Mouse (Mus musculus) embryonic facial prominence, embryonic 11.5 days (tissue): Measurements from ENCODE around the gene Cacna1f. TPM values are rescaled to one million over a fixed set of nuclear protein-coding genes. Genes with fewer than 3 reads are reported as not detected.

Experiments
- ATAC-seq: fragments of 200-750 bp; cut with Nextera tagmentation; replicated peaks from 2 replicates; pipeline ENCODE4 v1.8.0; 2017; ENCODE audit warnings: low read depth; ENCODE audit not compliant: insufficient number of reproducible peaks, low FRiP score, low TSS enrichment
- DNase-seq: peaks from one replicate; pipeline ENCODE4 v3.0.0-alpha.2; 2015; ENCODE audit warnings: low spot score
- H3K27ac ChIP-seq: fragments of 300-500 bp; sonication (generic); replicated peaks from 2 replicates; pipeline ENCODE4 v1.5.1; 2014; ENCODE audit warnings: mild to moderate bottlenecking, low read depth, low read length, control low read depth
- H3K27me3 ChIP-seq: fragments of 300-500 bp; sonication (generic); 2 replicates; pipeline ENCODE4 v1.6.1; 2014; ENCODE audit warnings: mild to moderate bottlenecking, low read length, moderate library complexity, mixed read lengths; ENCODE audit not compliant: control insufficient read depth, insufficient read depth
- H3K36me3 ChIP-seq: fragments of 300-500 bp; sonication (generic); replicated peaks from 2 replicates; pipeline ENCODE4 v1.6.1; 2014; ENCODE audit warnings: low read depth, mild to moderate bottlenecking, low read length, moderate library complexity, mixed read lengths; ENCODE audit not compliant: control insufficient read depth, insufficient read depth
- H3K4me1 ChIP-seq: fragments of 300-500 bp; sonication (generic); 2 replicates; pipeline ENCODE4 v1.6.1; 2014; ENCODE audit warnings: low read length, mixed read lengths; ENCODE audit not compliant: control insufficient read depth, insufficient read depth
- H3K4me2 ChIP-seq: fragments of 300-500 bp; sonication (generic); 2 replicates; pipeline ENCODE4 v1.6.1; 2014; ENCODE audit warnings: low read depth, mild to moderate bottlenecking, control low read depth, low read length, moderate library complexity
- H3K4me3 ChIP-seq: fragments of 300-500 bp; sonication (generic); 2 replicates; pipeline ENCODE4 v1.5.1; 2014; ENCODE audit warnings: low read depth, low read length, control low read depth
- H3K9ac ChIP-seq: fragments of 300-500 bp; sonication (generic); replicated peaks from 2 replicates; pipeline ENCODE4 v1.6.1; 2014; ENCODE audit warnings: mild to moderate bottlenecking, control low read depth, low read length
- H3K9me3 ChIP-seq: fragments of 300-500 bp; sonication (generic); replicated peaks from 2 replicates; pipeline ENCODE4 v1.6.1; 2016; ENCODE audit warnings: mild to moderate bottlenecking, low read length, inconsistent platforms, mixed read lengths; ENCODE audit not compliant: control insufficient read depth
- WGBS: fragments of 180-500 bp; shearing (Covaris S2); extraction: QIAGEN DNeasy Blood & Tissue Kit; methylation state at CpG from one replicate; pipeline ENCODE4 v1.1.7; 2014; 5-methylcytosine and 5-hydroxymethylcytosine counted together
- polyA plus RNA-seq: library from polyadenylated mRNA; unstranded; fragments of >200 nt; fragmentation: Nextera tagmentation; extraction: Ambion mirVana; gene quantifications from 2 replicates; pipeline ENCODE4 v1.2.1, GENCODE M21; 2014

Gene Cacna1f
- not detected in 2 replicates for polyA plus RNA-seq

GRCm38 (mm10) chrX:7606783-7607182, at the start of gene Cacna1f:
Gene Cacna1f, plus strand, starts transcription at chrX:7607083.
- Histone ChIP-seq H3K9ac (no peak within 1 kb of the TSS), H3K36me3 (no peaks in the 10 kb centered on the region), H3K27ac (no peak within 1 kb of the TSS), H3K9me3 (no peaks in the 10 kb centered on the region), H3K4me3 (no peak within 1 kb of the TSS), H3K4me2 (no peak within 1 kb of the TSS), H3K4me1 (no peaks in the 10 kb centered on the region), H3K27me3 (no peaks in the 10 kb centered on the region)
- ATAC-seq, result no peak
- 79% methylated on average over 6 of the region's 6 CpGs for WGBS
- DNase-seq, result no peak

GRCm38 (mm10) chrX:7563076-7563475, 43.8 kb upstream of the Cacna1f start:
- DNase-seq (no peak), ATAC-seq (no peak)
- Histone ChIP-seq H3K4me1 (no peaks in the 10 kb centered on the region), H3K4me2 (no peak overlapping the region), H3K27me3 (no peaks in the 10 kb centered on the region), H3K36me3 (no peaks in the 10 kb centered on the region), H3K27ac (no peak overlapping the region), H3K9me3 (no peaks in the 10 kb centered on the region), H3K9ac (no peak overlapping the region), H3K4me3 (no peak overlapping the region)
- 30% methylated on average over 2 of the region's 2 CpGs for WGBS

GRCm38 (mm10) chrX:7566352-7566751, 40.5 kb upstream of the Cacna1f start:
- WGBS, result 85% methylated on average over 6 of the region's 6 CpGs
- DNase-seq (no peak), ATAC-seq (no peak)
- H3K4me1 ChIP-seq, result no peaks in the 10 kb centered on the region
- no peak overlapping the region for H3K4me3 ChIP-seq
- H3K36me3 ChIP-seq, result no peaks in the 10 kb centered on the region
- no peaks in the 10 kb centered on the region for H3K9me3 ChIP-seq
- H3K27ac ChIP-seq, result no peak overlapping the region
- no peaks in the 10 kb centered on the region for H3K27me3 ChIP-seq
- H3K4me2 ChIP-seq, result no peak overlapping the region
- no peak overlapping the region for H3K9ac ChIP-seq

GRCm38 (mm10) chrX:7567491-7567890, 39.4 kb upstream of the Cacna1f start:
- H3K27ac ChIP-seq, result no peak overlapping the region
- no peaks in the 10 kb centered on the region for H3K27me3 ChIP-seq
- 73% methylated on average over 9 of the region's 9 CpGs for WGBS
- no peak overlapping the region for H3K9ac ChIP-seq
- H3K4me2 ChIP-seq, result no peak overlapping the region
- no peak overlapping the region for H3K4me3 ChIP-seq
- no peak for ATAC-seq
- H3K9me3 ChIP-seq, result no peaks in the 10 kb centered on the region
- no peak for DNase-seq
- H3K4me1 ChIP-seq, result no peaks in the 10 kb centered on the region
- H3K36me3 ChIP-seq, result no peaks in the 10 kb centered on the region

- DNase-seq, result no peak
- H3K27me3 ChIP-seq, result no peaks in the 10 kb centered on the region
- H3K9me3 ChIP-seq, result no peaks in the 10 kb centered on the region
- no peaks in the 10 kb centered on the region for H3K36me3 ChIP-seq
- no peak overlapping the region for H3K4me2 ChIP-seq
- H3K27ac ChIP-seq, result no peak overlapping the region
- no peak overlapping the region for H3K9ac ChIP-seq
- WGBS, result 61% methylated on average over 7 of the region's 7 CpGs
- H3K4me3 ChIP-seq, result no peak overlapping the region
- ATAC-seq, result no peak
- no peaks in the 10 kb centered on the region for H3K4me1 ChIP-seq
These were observed 36.3 kb upstream of the Cacna1f start for GRCm38 (mm10) chrX:7570481-7571175.

GRCm38 (mm10) chrX:7571565-7572136, 35.2 kb upstream of the Cacna1f start:
- Histone ChIP-seq H3K27ac (no peak overlapping the region), H3K9me3 (no peaks in the 10 kb centered on the region), H3K36me3 (no peaks in the 10 kb centered on the region), H3K4me1 (no peaks in the 10 kb centered on the region), H3K4me2 (no peak overlapping the region), H3K27me3 (no peaks in the 10 kb centered on the region), H3K9ac (no peak overlapping the region), H3K4me3 (no peak overlapping the region)
- WGBS, result 91% methylated on average over 9 of the region's 9 CpGs
- DNase-seq, result no peak
- no peak for ATAC-seq

- Histone ChIP-seq H3K4me3 (no peak overlapping the region), H3K4me2 (no peak overlapping the region)
- no peak for DNase-seq
These were observed 34.4 kb upstream of the Cacna1f start for GRCm38 (mm10) chrX:7572466-7572865.

More at GRCm38 (mm10) chrX:7572466-7572865, 34.4 kb upstream of the Cacna1f start:
- H3K9ac ChIP-seq, result no peak overlapping the region
- no peaks in the 10 kb centered on the region for H3K36me3 ChIP-seq
- H3K27ac ChIP-seq, result no peak overlapping the region
- H3K27me3 ChIP-seq, result no peaks in the 10 kb centered on the region
- 85% methylated on average over 10 of the region's 10 CpGs for WGBS
- no peaks in the 10 kb centered on the region for H3K4me1 ChIP-seq
- H3K9me3 ChIP-seq, result no peaks in the 10 kb centered on the region
- ATAC-seq, result no peak
